Mouse (Mus musculus) CH12.LX (cell line): ENCODE data around the gene Tcp11l1. TPM values are rescaled to one million over a fixed set of nuclear protein-coding genes. Genes with fewer than 3 reads are reported as not detected.
A peak's percentile ranks its signal among the peaks of the same experiment; 100 is the strongest.

Experiments
- DNase-seq: peaks from one replicate; pipeline ENCODE4 v3.0.0-alpha.2; 2013; ENCODE audit errors: extremely low read depth
- H3K27ac ChIP-seq: 2 replicates; pipeline ENCODE4 v1.5.1; 2012; ENCODE audit warnings: low read depth, mild to moderate bottlenecking, control low read depth, moderate library complexity; ENCODE audit not compliant: insufficient read depth
- H3K27me3 ChIP-seq: replicated peaks from 2 replicates; pipeline ENCODE3; 2012; ENCODE audit warnings: inconsistent platforms
- H3K36me3 ChIP-seq, 2 experiments: replicated peaks in 1 of 2; 2 replicates each; pipeline versions ENCODE3 to v1.6.1; 2012; ENCODE audit warnings: inconsistent platforms in 1 of 2, low read length in 1 of 2, mild to moderate bottlenecking in 1 of 2, mixed read lengths in 1 of 2, moderate library complexity in 1 of 2; ENCODE audit not compliant: control insufficient read depth in 1 of 2, insufficient read depth in 1 of 2
- H3K4me1 ChIP-seq, 2 experiments: 2 replicates each; pipeline ENCODE4 v1.6.1; 2012; ENCODE audit warnings: inconsistent platforms in 1 of 2, moderate library complexity in 1 of 2; ENCODE audit not compliant: insufficient read depth in 2 of 2, control insufficient read depth in 1 of 2
- H3K4me2 ChIP-seq: 2 replicates; pipeline ENCODE4 v1.6.1; 2012; ENCODE audit warnings: low read depth, mild to moderate bottlenecking, control low read depth; ENCODE audit not compliant: poor library complexity, insufficient read depth, severe bottlenecking
- H3K4me3 ChIP-seq, 3 experiments: fragments of 150-350 bp in 1 of 3; sonication (generic) in 1 of 3; replicated peaks in 1 of 3; 2 replicates each; pipeline versions ENCODE3 to v1.5.1; 2011 to 2012; ENCODE audit warnings: low read depth in 2 of 3, low read length in 2 of 3, mild to moderate bottlenecking in 2 of 3, moderate library complexity in 2 of 3, control low read depth in 1 of 3, improper control_type of control experiment in 1 of 3, inconsistent platforms in 1 of 3, mixed read lengths in 1 of 3; ENCODE audit not compliant: poor library complexity in 1 of 3
- H3K79me2 ChIP-seq: replicated peaks from 2 replicates; pipeline ENCODE4 v1.6.1; 2012; ENCODE audit warnings: mild to moderate bottlenecking, moderate library complexity; ENCODE audit not compliant: control insufficient read depth, poor library complexity, insufficient read depth, severe bottlenecking; ENCODE audit errors: extremely low read depth
- H3K9ac ChIP-seq: 2 replicates; pipeline ENCODE4 v1.6.1; 2012; ENCODE audit warnings: low read depth, mild to moderate bottlenecking, control low read depth, moderate library complexity; ENCODE audit not compliant: insufficient read depth
- H3K9me3 ChIP-seq: replicated peaks from 2 replicates; pipeline ENCODE3; 2012; ENCODE audit warnings: low read length, inconsistent platforms, mixed read lengths
- CHD2 ChIP-seq: IDR thresholded peaks from 2 replicates; pipeline ENCODE4 v1.6.1; 2011; ENCODE audit warnings: low read length, improper control_type of control experiment
- E2F4 ChIP-seq: IDR thresholded peaks from 2 replicates; pipeline ENCODE4 v1.6.1; 2011; ENCODE audit warnings: low read depth, low read length, improper control_type of control experiment; ENCODE audit not compliant: insufficient replicate concordance
- KAT2A ChIP-seq: IDR thresholded peaks from 2 replicates; pipeline ENCODE4 v1.6.1; 2012; ENCODE audit warnings: low read length, improper control_type of control experiment, inconsistent platforms; ENCODE audit not compliant: insufficient replicate concordance
- MAZ ChIP-seq: IDR thresholded peaks from 2 replicates; pipeline ENCODE4 v1.6.1; 2012; ENCODE audit warnings: low read depth, mild to moderate bottlenecking, inconsistent platforms, low read length, improper control_type of control experiment, moderate library complexity
- POLR2AphosphoS2 ChIP-seq: IDR thresholded peaks from 2 replicates; pipeline ENCODE4 v1.6.1; 2011; ENCODE audit warnings: low read depth, low read length, improper control_type of control experiment
- SIN3A ChIP-seq: IDR thresholded peaks from 2 replicates; pipeline ENCODE4 v1.6.1; 2012; ENCODE audit warnings: low read length, improper control_type of control experiment, inconsistent platforms
- UBTF ChIP-seq: IDR thresholded peaks from 2 replicates; pipeline ENCODE4 v1.6.1; 2012; ENCODE audit warnings: low read depth, mild to moderate bottlenecking, inconsistent platforms, low read length, improper control_type of control experiment, moderate library complexity
- ZNF384 ChIP-seq: IDR thresholded peaks from 2 replicates; pipeline ENCODE4 v1.6.1; 2012; ENCODE audit warnings: low read depth, low read length, improper control_type of control experiment, inconsistent platforms
- dilution Hi-C: fragments of 300-500 bp; cut with MboI; formaldehyde crosslinking; loops from 2 replicates; pipeline ENCODE4 v1.14.3; 2020; ENCODE audit warnings: low sequenced_read_pairs; ENCODE audit not compliant: extremely low pct_unique_long_range_greater_than_20kb, extremely low pct_ligation_motif_present
- in situ Hi-C: fragments of 300-500 bp; cut with MboI; formaldehyde crosslinking; loops from 3 replicates; pipeline ENCODE4 v1.14.3; 2019; ENCODE audit warnings: low sequenced_read_pairs, low pct_ligation_motif_present, low pct_unique_long_range_greater_than_20kb, mixed read lengths
- polyA plus RNA-seq: library from polyadenylated mRNA; unstranded; fragments of >175 nt; gene quantifications from 2 replicates; pipeline ENCODE4 v1.2.1, GENCODE M21; 2012; ENCODE audit warnings: low read depth; ENCODE audit not compliant: insufficient read length
- total RNA-seq, 2 experiments: library from RNA; depleted of rRNA; stranded (reverse); fragments of 300-350 nt in 1 of 2; fragments of >200 nt in 1 of 2; gene quantifications; 2 replicates each; pipeline ENCODE4 v1.2.3; 2012 to 2014

Gene Tcp11l1
- total and polyA plus RNA-seq, 3 experiments = 2.9 to 11.7 (median 3.6) TPM

DNA sequence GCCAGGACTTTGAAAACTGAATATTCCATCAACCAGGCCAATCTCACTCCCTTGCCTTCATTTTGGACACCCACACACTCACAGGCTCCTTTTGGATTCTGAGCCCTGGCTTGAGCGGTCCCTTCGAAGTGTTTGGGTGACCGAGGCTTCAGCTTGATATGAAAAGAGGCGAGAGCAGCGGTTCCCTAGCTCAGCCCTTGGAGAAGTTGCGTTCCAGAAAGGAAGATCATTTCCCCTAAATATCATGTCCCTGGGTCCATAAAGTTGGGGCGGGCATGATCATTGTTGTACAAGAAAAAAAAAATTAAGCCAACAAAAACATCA is 479 bp upstream of the Tcp11l1 start:
- dilution Hi-C loops = no loop called here
- H3K4me2 ChIP-seq = peak overlapping the region; percentile 55
- no peak overlapping the region; the same call in 1 of the 2 replicates for H3K27ac ChIP-seq
- TF ChIP-seq POLR2AphosphoS2 (no peak), UBTF (0 out of 2 replicates have a peak, but pooled peaks have one; percentile 4)
- TF ChIP-seq, all 38 proteins: peak for 1
- in situ Hi-C loops = no loop called here
- Histone ChIP-seq H3K4me3 (peak overlapping the region; percentile 44 to 72 (median 48)), H3K9ac (peak overlapping the region; percentile 68), H3K79me2 (no peaks in the 10 kb centered on the region), H3K4me1 (peaks cover 0 to 19% of the 10 kb centered on the region in 2 experiments; a peak in 3 of 4 replicates), H3K27me3 (no peaks in the 10 kb centered on the region), H3K36me3 (no peaks in the 10 kb centered on the region), H3K9me3 (no peaks in the 10 kb centered on the region)
- no peak for DNase-seq

DNA sequence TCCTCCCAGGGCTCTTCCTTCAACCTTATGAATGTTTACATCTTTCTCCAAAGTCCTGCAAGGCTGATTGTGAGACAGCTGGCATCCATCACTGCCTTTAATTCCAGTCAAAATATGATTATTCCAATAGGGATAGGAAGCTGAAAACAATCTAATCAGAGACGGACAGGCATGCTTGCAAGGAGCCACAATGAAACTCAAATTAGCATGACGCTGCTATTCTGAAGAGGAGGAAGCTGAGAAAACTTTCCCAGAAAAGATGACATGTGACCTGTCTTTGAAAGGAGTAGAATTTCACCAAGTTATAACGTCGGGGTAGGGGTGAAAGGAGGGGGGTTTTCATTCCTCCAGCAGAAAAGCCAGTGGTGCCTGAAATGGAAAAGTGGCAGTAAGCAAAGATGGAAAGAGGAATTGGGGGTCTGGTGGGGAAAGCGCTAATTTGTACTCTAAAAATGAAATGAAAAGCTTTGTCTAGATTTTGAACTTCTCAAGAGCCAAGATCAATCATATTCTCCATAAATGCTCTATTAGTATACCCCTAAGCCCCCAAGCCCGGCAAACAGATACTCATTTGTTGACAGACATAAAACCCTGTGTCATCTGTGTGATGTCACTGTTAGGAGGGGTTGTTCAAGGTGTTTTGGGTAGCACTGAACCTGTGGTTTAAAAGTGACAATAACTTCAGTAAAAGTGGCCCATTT is 1.1 kb downstream of the Tcp11l1 start:
- H3K9ac ChIP-seq = peak overlapping the region; percentile 68; the same call in 1 of the 2 replicates
- in situ Hi-C loops = no loop called here
- no peak overlapping the region for H3K27ac ChIP-seq
- no peak for DNase-seq
- H3K4me3 ChIP-seq = peak overlapping the region; percentile 44 to 72 (median 48)
- TF ChIP-seq SIN3A = 0 out of 2 replicates have a peak, but pooled peaks have one; percentile 55
- no peak for TF ChIP-seq E2F4
- no peak for TF ChIP-seq CHD2
- no peak for TF ChIP-seq MAZ
- TF ChIP-seq, all 38 proteins: peak for 1
- peaks cover 0 to 12% of the 10 kb centered on the region in 2 experiments; a peak in 3 of 4 replicates for H3K4me1 ChIP-seq
- H3K4me2 ChIP-seq = peak overlapping the region; percentile 59
- no peaks in the 10 kb centered on the region for H3K36me3 ChIP-seq
- H3K79me2 ChIP-seq = no peaks in the 10 kb centered on the region
- H3K27me3 ChIP-seq = no peaks in the 10 kb centered on the region
- H3K9me3 ChIP-seq = no peaks in the 10 kb centered on the region
- dilution Hi-C loops = no loop called here

DNA sequence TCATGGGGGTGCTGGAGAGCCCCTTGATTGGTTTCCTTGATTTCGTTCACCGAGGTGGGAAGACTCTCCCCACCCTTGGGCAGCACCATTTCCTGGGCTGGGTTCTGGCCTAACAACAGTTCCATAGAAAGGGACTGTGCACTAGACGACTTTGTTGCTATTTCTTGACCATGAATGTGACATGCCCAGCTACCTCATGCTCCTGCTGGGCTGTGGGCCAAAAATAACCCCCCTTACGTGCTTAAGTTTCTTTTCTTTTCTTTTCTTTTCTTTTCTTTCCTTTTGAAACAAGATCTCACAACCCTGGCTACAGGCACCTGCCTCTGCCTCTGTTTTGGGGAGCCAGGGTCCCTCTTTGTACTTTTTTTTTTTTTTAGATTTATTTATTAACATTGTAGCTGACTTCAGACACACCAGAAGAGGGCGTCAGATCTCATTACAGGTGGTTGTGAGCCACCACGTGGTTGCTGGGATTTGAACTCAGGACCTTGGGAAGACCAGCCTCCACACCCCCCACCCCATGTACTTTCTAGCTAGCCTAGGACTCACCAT is 2.1 kb downstream of the Tcp11l1 start:
- no peak overlapping the region for H3K4me3 ChIP-seq
- H3K36me3 ChIP-seq = no peaks in the 10 kb centered on the region
- in situ Hi-C loops = no loop called here
- DNase-seq = no peak
- dilution Hi-C loops = no loop called here
- no peak overlapping the region for H3K9ac ChIP-seq
- H3K4me1 ChIP-seq = peaks cover 0 to 12% of the 10 kb centered on the region in 2 experiments; a peak in 3 of 4 replicates
- TF ChIP-seq ZNF384 = peak; percentile 8; the same call in 1 of the 2 replicates
- no peak for TF ChIP-seq KAT2A
- H3K4me2 ChIP-seq = peak overlapping the region; percentile 59; the same call in 1 of the 2 replicates
- no peak overlapping the region for H3K27ac ChIP-seq
- H3K27me3 ChIP-seq = no peaks in the 10 kb centered on the region
- H3K9me3 ChIP-seq = no peaks in the 10 kb centered on the region
- H3K79me2 ChIP-seq = no peaks in the 10 kb centered on the region
